Mouse (Mus musculus): Measurements from ENCODE around the gene Fbxo40. TPM values are rescaled to one million over a fixed set of nuclear protein-coding genes. Genes with fewer than 3 reads are reported as not detected.
A peak's percentile ranks its signal among the peaks of the same experiment; 100 is the strongest.

Fbxo40 gene
- total and polyA plus RNA-seq, 3 experiments: 1.5 to 3.0 (median 2.2) TPM

DNA sequence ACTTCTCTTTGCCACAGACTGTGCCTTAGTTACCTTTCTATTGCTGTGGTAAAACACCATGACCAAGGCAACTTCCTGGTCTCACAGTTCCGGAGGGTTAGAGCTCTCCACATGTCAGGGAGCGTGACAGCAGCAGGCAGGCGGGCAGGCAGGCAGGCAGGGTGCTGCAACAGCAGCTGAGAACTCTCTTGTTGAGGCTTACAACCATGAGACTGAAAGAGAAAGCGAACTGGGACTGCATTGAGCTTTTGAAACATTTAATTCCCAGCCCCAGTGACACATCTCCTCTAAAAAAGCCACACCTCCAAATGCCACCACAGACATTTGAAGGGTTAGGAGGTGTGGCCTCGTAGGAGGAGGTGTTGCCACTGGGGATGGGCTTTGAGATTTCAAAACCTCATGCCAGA is 4.6 kb downstream of the Fbxo40 start (continued):
- peak; percentile 58; the same call in 1 of the 2 replicates for TF ChIP-seq IRF4 (IDR thresholded peaks at IDR 0.05; ENCODE audit: low read depth, low read length)
- peak; percentile 84; the same call in 1 of the 2 replicates for TF ChIP-seq TBP (conservative IDR thresholded peaks at IDR 0.05; ENCODE audit: low read depth, low read length)
- peak; percentile 34; the same call in 1 of the 2 replicates for TF ChIP-seq BHLHE40 (IDR thresholded peaks at IDR 0.05; ENCODE audit: low read depth, low read length)
- TF ChIP-seq ZKSCAN1 (IDR thresholded peaks at IDR 0.05; ENCODE audit: borderline replicate concordance, low read depth, low read length): no peak
- TF ChIP-seq CHD2 (IDR thresholded peaks at IDR 0.05; ENCODE audit: low read length): no peak
- peak; percentile 74 for TF ChIP-seq ELF1 (IDR thresholded peaks at IDR 0.05; ENCODE audit: low read depth, low read length)
- TF ChIP-seq TCF12 (IDR thresholded peaks at IDR 0.05; ENCODE audit: low read depth, low read length): no peak
- TF ChIP-seq SMC3 (IDR thresholded peaks at IDR 0.05; ENCODE audit: low read depth, low read length): no peak
- 0 out of 2 replicates have a peak, but pooled peaks have one; percentile 35 for TF ChIP-seq EP300 (IDR thresholded peaks at IDR 0.05; ENCODE audit: low read length)
- TF ChIP-seq MAZ (IDR thresholded peaks at IDR 0.05; ENCODE audit: low read depth, low read length): no peak
- TF ChIP-seq CHD1 (IDR thresholded peaks at IDR 0.05; ENCODE audit: low read depth, low read length): no peak
- no peak for TF ChIP-seq USF2 (conservative IDR thresholded peaks at IDR 0.05; ENCODE audit: low read depth, low read length)
- no peak; the same call in 1 of the 2 replicates for TF ChIP-seq MYC (IDR thresholded peaks at IDR 0.05; ENCODE audit: low read depth, low read length)
- peak; percentile 86 for TF ChIP-seq MXI1 (IDR thresholded peaks at IDR 0.05; ENCODE audit: low read depth, low read length)
- TF ChIP-seq JUN (IDR thresholded peaks at IDR 0.05; ENCODE audit: insufficient read depth, low read depth, low read length): no peak
- no peak for TF ChIP-seq UBTF (IDR thresholded peaks at IDR 0.05; ENCODE audit: low read depth, low read length)

DNA sequence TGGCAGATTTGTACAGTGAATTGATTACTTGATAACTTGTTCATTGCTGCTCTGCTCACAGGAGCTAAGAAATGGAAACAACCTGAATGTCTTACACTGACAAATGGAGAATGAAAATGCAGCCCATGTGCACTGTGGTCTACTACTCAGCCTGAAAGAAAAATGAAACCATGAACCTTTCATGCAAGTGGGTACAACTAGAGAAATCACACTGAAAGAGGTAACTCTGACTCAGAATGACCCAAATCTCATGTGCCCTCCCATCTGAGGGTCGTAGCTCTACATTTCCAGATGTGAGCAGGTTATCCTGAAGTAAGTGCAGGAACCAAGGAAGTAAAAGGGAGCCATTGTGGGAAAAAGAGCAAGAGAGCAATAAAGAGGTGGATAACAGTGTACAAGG is 6.5 kb downstream of the Fbxo40 start:
- dilution Hi-C loops (cut with MboI; ENCODE audit: extremely low pct_ligation_motif_present, extremely low pct_unique_long_range_greater_than_20kb, low sequenced_read_pairs): no loop called here
- peaks cover 14 to 45% of the 10 kb centered on the region in 2 experiments for H3K4me1 ChIP-seq (ENCODE audit: control insufficient read depth in 1 of 2, insufficient read depth in 2 of 2)
- DNase-seq (ENCODE audit: extremely low read depth): no peak
- H3K9ac ChIP-seq (ENCODE audit: insufficient read depth, low read depth): no peak overlapping the region
- no peak overlapping the region for H3K4me2 ChIP-seq (ENCODE audit: insufficient read depth, low read depth, poor library complexity, severe bottlenecking)
- H3K27me3 ChIP-seq (replicated peaks): no peaks in the 10 kb centered on the region
- in situ Hi-C loops (cut with MboI; ENCODE audit: low pct_ligation_motif_present, low pct_unique_long_range_greater_than_20kb, low sequenced_read_pairs): no loop called here
- H3K79me2 ChIP-seq (replicated peaks; ENCODE audit: control insufficient read depth, extremely low read depth, insufficient read depth, poor library complexity, severe bottlenecking): no peaks in the 10 kb centered on the region
- peaks cover 0 to 12% of the 10 kb centered on the region in 2 experiments for H3K36me3 ChIP-seq (replicated peaks in 1 of 2; ENCODE audit: control insufficient read depth in 1 of 2, insufficient read depth in 1 of 2, low read length in 1 of 2)
- H3K27ac ChIP-seq (ENCODE audit: insufficient read depth, low read depth): no peak overlapping the region
- H3K9me3 ChIP-seq (replicated peaks; ENCODE audit: low read length): peaks cover 6% of the 10 kb centered on the region
- H3K4me3 ChIP-seq (replicated peaks in 1 of 3; ENCODE audit: low read depth in 2 of 3, low read length in 2 of 3, poor library complexity in 1 of 3): no peak overlapping the region
- peak; percentile 42; the same call in 1 of the 2 replicates for TF ChIP-seq SIN3A (IDR thresholded peaks at IDR 0.05; ENCODE audit: low read length)
- TF ChIP-seq ZC3H11A (IDR thresholded peaks at IDR 0.05; ENCODE audit: low read depth, low read length): no peak
- no peak for TF ChIP-seq TBP (conservative IDR thresholded peaks at IDR 0.05; ENCODE audit: low read depth, low read length)
- peak; percentile 55; the same call in 1 of the 2 replicates for TF ChIP-seq JUND (conservative IDR thresholded peaks at IDR 0.05; ENCODE audit: low read depth, low read length)
- 0 out of 2 replicates have a peak, but pooled peaks have one; percentile 45 for TF ChIP-seq CHD2 (IDR thresholded peaks at IDR 0.05; ENCODE audit: low read length)
- no peak for TF ChIP-seq MAZ (IDR thresholded peaks at IDR 0.05; ENCODE audit: low read depth, low read length)
- no peak for TF ChIP-seq RAD21 (IDR thresholded peaks at IDR 0.05; ENCODE audit: low read depth, low read length)
- TF ChIP-seq TCF12 (IDR thresholded peaks at IDR 0.05; ENCODE audit: low read depth, low read length): no peak
- TF ChIP-seq UBTF (IDR thresholded peaks at IDR 0.05; ENCODE audit: low read depth, low read length): no peak
- TF ChIP-seq E2F4 (IDR thresholded peaks at IDR 0.05; ENCODE audit: insufficient replicate concordance, low read depth, low read length): no peak
- no peak for TF ChIP-seq RCOR1 (conservative IDR thresholded peaks at IDR 0.05; ENCODE audit: low read depth, low read length)
- no peak for TF ChIP-seq HCFC1 (IDR thresholded peaks at IDR 0.05; ENCODE audit: low read depth, low read length)
- no peak for TF ChIP-seq POLR2AphosphoS2 (IDR thresholded peaks at IDR 0.05; ENCODE audit: low read depth, low read length)
- TF ChIP-seq MEF2A (IDR thresholded peaks at IDR 0.05; ENCODE audit: borderline replicate concordance, low read depth, low read length): peak; percentile 38; the same call in 1 of the 2 replicates
- TF ChIP-seq USF1 (IDR thresholded peaks at IDR 0.05; ENCODE audit: low read depth, low read length): no peak
- no peak for TF ChIP-seq SMC3 (IDR thresholded peaks at IDR 0.05; ENCODE audit: low read depth, low read length)
- peak; percentile 15; the same call in 1 of the 2 replicates for TF ChIP-seq ETS1 (conservative IDR thresholded peaks at IDR 0.05; ENCODE audit: low read depth, low read length)
- TF ChIP-seq ZMIZ1 (IDR thresholded peaks at IDR 0.05; ENCODE audit: low read depth, low read length): no peak
- no peak for TF ChIP-seq POLR2A (IDR thresholded peaks at IDR 0.05; ENCODE audit: low read depth, low read length)
- no peak for TF ChIP-seq ZKSCAN1 (IDR thresholded peaks at IDR 0.05; ENCODE audit: borderline replicate concordance, low read depth, low read length)
- TF ChIP-seq MAX (IDR thresholded peaks at IDR 0.05; ENCODE audit: low read length): peak; percentile 43; the same call in 1 of the 2 replicates
- TF ChIP-seq ELF1 (IDR thresholded peaks at IDR 0.05; ENCODE audit: low read depth, low read length): no peak
- TF ChIP-seq NELFE (IDR thresholded peaks at IDR 0.05; ENCODE audit: low read depth, low read length): peak; percentile 33; the same call in 1 of the 2 replicates
- TF ChIP-seq MXI1 (IDR thresholded peaks at IDR 0.05; ENCODE audit: low read depth, low read length): no peak
- no peak for TF ChIP-seq NRF1 (IDR thresholded peaks at IDR 0.05; ENCODE audit: low read depth, low read length)
- no peak for TF ChIP-seq JUN (IDR thresholded peaks at IDR 0.05; ENCODE audit: insufficient read depth, low read depth, low read length)
- TF ChIP-seq CTCF (conservative IDR thresholded peaks at IDR 0.05 in 1 of 2, IDR thresholded peaks at IDR 0.05 in 1 of 2; ENCODE audit: low read depth in 2 of 2, low read length in 2 of 2): no peak
- TF ChIP-seq GABPA (IDR thresholded peaks at IDR 0.05; ENCODE audit: insufficient replicate concordance, low read depth, low read length): no peak
- TF ChIP-seq ZNF384 (IDR thresholded peaks at IDR 0.05; ENCODE audit: low read depth, low read length): no peak
- TF ChIP-seq CHD1 (IDR thresholded peaks at IDR 0.05; ENCODE audit: low read depth, low read length): no peak
- TF ChIP-seq MYC (IDR thresholded peaks at IDR 0.05; ENCODE audit: low read depth, low read length): peak; percentile 61; the same call in 1 of the 2 replicates
